ENCODE assay signal across 11 mouse cellular contexts in genomic region chr6:87207373-87207982, GRCm38 (mm10).
DNase-seq lines count a peak whose midpoint lies in the region; TF ChIP-seq lines count a peak whose summit lies in the region.
"Had no signal": no experiment of that assay in that cellular context is flagged by ENCODE, and none has a peak within 500 bp of the region (broad histone marks: within the 10 kb centered on the region; RNA-seq: fewer than 3 reads in every experiment).

No protein-coding gene starts in this region.

- no peak for TF ChIP-seq CTCF in lung, adult 2 months (IDR thresholded peaks at IDR 0.05; ENCODE audit: insufficient read depth, low read length)

- H3K4me1 ChIP-seq in lung, adult 2 months (ENCODE audit: control insufficient read depth, insufficient read depth, low read length), result peaks cover 7% of the 10 kb centered on the region; the same call in 1 of the 2 replicates
- H3K4me1 ChIP-seq: stomach, embryonic 15.5 days had no signal

- TF ChIP-seq POLR2A in lung, adult 2 months (IDR thresholded peaks at IDR 0.05; ENCODE audit: borderline replicate concordance, extremely low read depth, low read depth, low read length), result no peak

- intact Hi-C loops in heart, postnatal 14 days (cut with DNase I), result no loop called here

- peak; percentile 40 for DNase-seq in embryo, embryonic 10 days (ENCODE audit: low spot score)
- no peak for DNase-seq in embryo, embryonic 9.5 days (ENCODE audit: extremely low spot score)
- DNase-seq in spleen, postnatal 36 days (ENCODE audit: low spot score in 2 of 2), result peak; percentile 32 to 34
- DNase-seq in spleen, postnatal 4 days (ENCODE audit: low spot score in 2 of 2), result no peak
- DNase-seq in heart, postnatal 14 days, result peak; percentile 63 to 75
- DNase-seq in lung, adult 2 months, result peak; percentile 38
- peak; percentile 75 for DNase-seq in testis, postnatal 14 days (ENCODE audit: low spot score)
- DNase-seq in frontal cortex, postnatal 25 days (ENCODE audit: low spot score in 2 of 2), result no peak

- H3K4me3 ChIP-seq in lung, adult 2 months (replicated peaks; ENCODE audit: extremely low read depth, low read depth, low read length), result no peak overlapping the region
- H3K4me3 ChIP-seq: embryonic facial prominence, embryonic 12.5 days; limb, embryonic 15.5 days; stomach, embryonic 15.5 days had no signal

- WGBS in lung, adult 2 months, result 55% methylated on average over 13 of the region's 13 CpGs

Comparison
In these comparisons a context has a peak if more than half of its experiments do, and no peak if none do; other contexts are left out.
1. DNase-seq: peak in embryo, embryonic 10 days (single experiment), spleen, postnatal 36 days (2 of 2), heart, postnatal 14 days (2 of 2), lung, adult 2 months (single experiment) and testis, postnatal 14 days (single experiment); none in embryo, embryonic 9.5 days (single experiment), spleen, postnatal 4 days (0 of 2) and frontal cortex, postnatal 25 days (0 of 2).